Mouse (Mus musculus) cerebellum, adult 11-12 months (tissue): ENCODE measurements around the gene Slc26a3.

ENCODE experiments used
- DNase-seq: peaks from one replicate; pipeline ENCODE4 v3.0.0; 2022

Gene Slc26a3

DNA sequence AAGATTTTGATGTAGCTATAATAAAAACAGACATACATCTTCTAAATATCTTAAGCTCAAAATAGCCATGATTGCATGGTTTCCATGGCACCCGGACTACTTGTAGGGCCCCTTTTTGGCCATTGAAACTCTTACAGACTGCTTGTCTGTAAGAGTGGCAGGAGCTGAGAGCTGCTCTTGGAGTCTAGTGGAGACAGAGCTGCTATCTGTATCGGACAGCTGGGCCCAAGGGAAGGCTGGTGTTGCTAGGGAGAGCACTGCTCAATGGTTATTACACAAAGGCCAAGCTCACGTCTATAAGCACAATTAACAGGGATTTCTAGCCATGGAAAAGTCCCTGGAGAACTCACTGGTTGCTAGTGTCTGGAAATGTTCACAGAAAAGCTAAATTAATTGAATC, 130.7 kb downstream of the Slc26a3 start:
- no peak for DNase-seq
